Mouse (Mus musculus) lung, embryonic 15.5 days (tissue): ENCODE measurements around the gene Bcat1. TPM values are rescaled to one million over a fixed set of nuclear protein-coding genes. Genes with fewer than 3 reads are reported as not detected.

Experiments
- ATAC-seq: fragments of 200-750 bp; cut with Nextera tagmentation; 2 replicates; pipeline ENCODE4 v1.8.0; 2017; ENCODE audit warnings: moderate number of reproducible peaks, borderline replicate concordance; ENCODE audit not compliant: low FRiP score, low TSS enrichment; ENCODE audit errors: extremely low read depth
- H3K27ac ChIP-seq: fragments of 300-500 bp; sonication (generic); 2 replicates; pipeline ENCODE4 v1.5.1; 2015; ENCODE audit warnings: moderate library complexity, mild to moderate bottlenecking, inconsistent platforms
- H3K27me3 ChIP-seq: fragments of 300-500 bp; sonication (generic); 2 replicates; pipeline ENCODE4 v1.6.1; 2015; ENCODE audit warnings: inconsistent platforms
- H3K36me3 ChIP-seq: fragments of 300-500 bp; sonication (generic); 2 replicates; pipeline ENCODE4 v1.6.1; 2015; ENCODE audit warnings: inconsistent platforms
- H3K4me1 ChIP-seq: fragments of 300-500 bp; sonication (generic); 2 replicates; pipeline ENCODE4 v1.6.1; 2015; ENCODE audit warnings: inconsistent platforms
- H3K4me2 ChIP-seq: fragments of 300-500 bp; sonication (generic); 2 replicates; pipeline ENCODE4 v1.6.1; 2015; ENCODE audit warnings: inconsistent platforms, mild to moderate bottlenecking, moderate library complexity
- H3K4me3 ChIP-seq: fragments of 300-500 bp; sonication (generic); 2 replicates; pipeline ENCODE4 v1.5.1; 2015; ENCODE audit warnings: mild to moderate bottlenecking, inconsistent platforms
- H3K9ac ChIP-seq: fragments of 300-500 bp; sonication (generic); 2 replicates; pipeline ENCODE4 v1.6.1; 2015; ENCODE audit warnings: inconsistent platforms
- H3K9me3 ChIP-seq: fragments of 300-500 bp; sonication (generic); 2 replicates; pipeline ENCODE4 v1.6.1; 2016; ENCODE audit warnings: inconsistent platforms
- WGBS: fragments of 180-500 bp; shearing (Covaris S2); methylation state at CpG from one replicate; pipeline ENCODE4 v1.1.7; 2015; 5-methylcytosine and 5-hydroxymethylcytosine counted together
- polyA plus RNA-seq: library from polyadenylated mRNA; unstranded; fragments of >200 nt; fragmentation: Nextera tagmentation; extraction: Ambion mirVana; gene quantifications from 2 replicates; pipeline ENCODE4 v1.2.1, GENCODE M21; 2015

Bcat1 gene
- polyA plus RNA-seq, 1 experiment from 2014 or later, result 7.5 TPM

GRCm38 (mm10) chr6:145047445-145047857 is 28.5 kb downstream of the Bcat1 start:
- Histone ChIP-seq H3K4me3 (peak overlapping the region; percentile 48), H3K9me3 (no peaks in the 10 kb centered on the region), H3K4me2 (peak overlapping the region; percentile 99), H3K36me3 (no peaks in the 10 kb centered on the region), H3K27me3 (peaks cover 45% of the 10 kb centered on the region), H3K9ac (0 out of 2 replicates have a peak overlapping the region, but pooled peaks have one; percentile 19), H3K27ac (no peak overlapping the region), H3K4me1 (peaks cover 17% of the 10 kb centered on the region)
- 10% methylated on average over 15 of the region's 15 CpGs for WGBS
- ATAC-seq, result no peak

DNA sequence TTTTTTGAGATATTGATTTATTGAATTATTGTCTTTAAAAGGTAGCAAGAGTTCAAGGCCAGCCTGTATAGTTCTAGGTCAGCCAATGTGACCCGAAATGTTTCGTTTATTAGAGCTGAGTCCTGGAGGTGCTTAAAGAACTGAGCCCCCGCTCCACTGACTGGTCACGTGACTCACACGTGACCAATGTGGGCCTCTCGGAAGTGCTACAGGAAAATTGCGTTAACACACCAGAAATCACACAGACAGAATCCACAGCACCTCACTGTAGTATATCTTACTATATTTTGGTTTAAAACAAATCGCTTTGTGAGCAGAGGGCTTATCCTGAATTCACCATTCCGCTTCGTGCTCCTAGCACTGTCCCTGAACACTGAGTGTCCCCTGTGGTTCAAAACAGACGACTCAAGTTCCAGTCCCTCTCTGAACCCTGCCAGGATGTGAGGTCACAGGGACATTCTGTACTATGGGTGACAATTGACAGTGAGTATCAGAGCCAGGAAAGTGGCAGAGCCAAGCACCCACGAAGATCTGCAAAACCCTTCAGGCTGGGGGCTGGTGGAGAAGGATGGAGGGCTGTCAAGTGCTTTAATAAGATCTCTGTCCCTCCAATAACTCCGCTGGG is 29.6 kb downstream of the Bcat1 start:
- WGBS, result 75% methylated on average over 13 of the region's 13 CpGs
- Histone ChIP-seq H3K4me3 (no peak overlapping the region), H3K4me2 (no peak overlapping the region), H3K9me3 (no peaks in the 10 kb centered on the region), H3K36me3 (no peaks in the 10 kb centered on the region), H3K4me1 (peaks cover 17% of the 10 kb centered on the region), H3K9ac (no peak overlapping the region), H3K27ac (no peak overlapping the region), H3K27me3 (peaks cover 42% of the 10 kb centered on the region)
- no peak for ATAC-seq

DNA sequence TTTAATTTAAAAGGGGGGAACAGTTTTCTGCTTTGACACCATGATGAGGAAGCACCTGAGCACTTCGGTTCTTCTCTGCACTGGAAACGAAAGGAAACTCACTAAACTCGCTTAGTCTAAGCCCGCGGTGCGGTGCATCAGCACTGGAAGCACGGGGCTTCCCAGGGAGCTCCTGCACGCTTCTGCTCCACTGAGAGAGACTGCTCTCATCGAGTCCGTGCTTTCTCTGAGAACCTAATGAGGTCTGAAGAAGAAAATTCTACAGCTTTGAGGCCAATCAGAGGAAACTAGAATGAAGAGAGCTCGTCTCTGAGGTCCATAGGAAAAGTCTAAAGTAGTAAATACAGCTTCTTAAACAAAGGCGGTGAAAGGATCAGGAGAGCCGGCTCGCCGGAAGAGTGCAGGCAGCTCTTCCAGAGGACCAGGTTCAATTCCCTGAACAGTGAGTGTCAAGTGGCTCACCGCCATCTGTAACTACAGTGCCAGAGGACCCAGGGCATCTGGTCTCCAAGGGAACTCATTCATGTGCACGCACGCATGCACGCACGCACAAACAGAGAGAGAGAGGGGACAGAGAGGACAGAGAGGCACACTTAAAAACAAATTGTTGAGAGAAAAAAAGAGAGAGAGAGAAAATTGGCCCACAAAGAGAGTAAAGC is 30.9 kb downstream of the Bcat1 start:
- Histone ChIP-seq H3K36me3 (no peaks in the 10 kb centered on the region), H3K4me1 (peaks cover 17% of the 10 kb centered on the region), H3K27me3 (peaks cover 39% of the 10 kb centered on the region), H3K27ac (no peak overlapping the region), H3K9ac (no peak overlapping the region), H3K9me3 (no peaks in the 10 kb centered on the region), H3K4me3 (no peak overlapping the region), H3K4me2 (no peak overlapping the region)
- no peak for ATAC-seq
- 81% methylated on average over 20 of the region's 20 CpGs for WGBS

- no peak for ATAC-seq
- H3K4me2 ChIP-seq, result no peak overlapping the region
- H3K27ac ChIP-seq, result no peak overlapping the region
- H3K36me3 ChIP-seq, result no peaks in the 10 kb centered on the region
- H3K27me3 ChIP-seq, result no peaks in the 10 kb centered on the region
- no peak overlapping the region for H3K4me3 ChIP-seq
- H3K4me1 ChIP-seq, result no peaks in the 10 kb centered on the region
- 41% methylated on average over 7 of the region's 7 CpGs for WGBS
- no peaks in the 10 kb centered on the region for H3K9me3 ChIP-seq
- no peak overlapping the region for H3K9ac ChIP-seq
Observed at GRCm38 (mm10) chr6:145040732-145041131, 35.3 kb downstream of the Bcat1 start.

- Histone ChIP-seq H3K27ac (no peak overlapping the region), H3K36me3 (no peaks in the 10 kb centered on the region), H3K9ac (no peak overlapping the region), H3K4me1 (no peaks in the 10 kb centered on the region), H3K4me3 (no peak overlapping the region), H3K27me3 (no peaks in the 10 kb centered on the region), H3K9me3 (no peaks in the 10 kb centered on the region), H3K4me2 (no peak overlapping the region)
- 39% methylated on average over 1 of the region's 1 CpGs for WGBS
- no peak for ATAC-seq
Observed at GRCm38 (mm10) chr6:145037626-145038025, 38.4 kb downstream of the Bcat1 start.

GRCm38 (mm10) chr6:145035412-145035811 is 40.6 kb downstream of the Bcat1 start:
- WGBS, result 92% methylated on average over 9 of the region's 9 CpGs
- H3K36me3 ChIP-seq, result no peaks in the 10 kb centered on the region
- H3K4me3 ChIP-seq, result no peak overlapping the region
- no peak overlapping the region for H3K9ac ChIP-seq
- H3K9me3 ChIP-seq, result no peaks in the 10 kb centered on the region
- ATAC-seq, result no peak
- H3K4me2 ChIP-seq, result no peak overlapping the region
- H3K4me1 ChIP-seq, result no peaks in the 10 kb centered on the region
- H3K27ac ChIP-seq, result no peak overlapping the region
- H3K27me3 ChIP-seq, result no peaks in the 10 kb centered on the region

DNA sequence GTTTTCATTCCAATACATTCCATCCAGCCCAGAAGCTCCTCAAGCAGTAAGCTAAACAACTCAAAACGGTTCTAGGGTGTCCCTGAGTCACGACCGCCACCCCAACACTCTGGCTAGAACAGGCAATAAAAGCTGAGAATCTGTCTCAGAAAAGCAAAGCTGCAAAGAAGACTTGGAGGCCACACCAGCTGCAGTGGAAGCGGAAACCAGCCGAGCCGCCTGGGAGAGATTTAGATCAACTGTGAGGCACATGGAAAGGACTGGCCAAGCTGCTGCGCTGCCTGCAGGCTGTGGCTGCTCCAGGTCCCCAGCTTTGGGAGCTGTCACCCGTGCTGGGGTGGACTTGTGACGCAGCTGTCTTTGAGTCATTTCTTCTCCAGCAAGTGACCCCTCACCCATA is 45.4 kb downstream of the Bcat1 start:
- Histone ChIP-seq H3K27me3 (no peaks in the 10 kb centered on the region), H3K9me3 (no peaks in the 10 kb centered on the region), H3K36me3 (no peaks in the 10 kb centered on the region), H3K4me2 (no peak overlapping the region), H3K4me3 (no peak overlapping the region), H3K4me1 (peaks cover 2% of the 10 kb centered on the region; the same call in 1 of the 2 replicates), H3K27ac (no peak overlapping the region), H3K9ac (no peak overlapping the region)
- ATAC-seq, result no peak
- WGBS, result 68% methylated on average over 9 of the region's 9 CpGs

GRCm38 (mm10) chr6:145023990-145024389 is 52.0 kb downstream of the Bcat1 start:
- H3K9ac ChIP-seq, result no peak overlapping the region
- H3K9me3 ChIP-seq, result no peaks in the 10 kb centered on the region
- no peak overlapping the region for H3K4me2 ChIP-seq
- no peak for ATAC-seq
- H3K27me3 ChIP-seq, result no peaks in the 10 kb centered on the region
- H3K4me3 ChIP-seq, result no peak overlapping the region
- 84% methylated on average over 8 of the region's 8 CpGs for WGBS
- H3K36me3 ChIP-seq, result no peaks in the 10 kb centered on the region
- H3K27ac ChIP-seq, result no peak overlapping the region
- no peaks in the 10 kb centered on the region for H3K4me1 ChIP-seq

- Histone ChIP-seq H3K27me3 (no peaks in the 10 kb centered on the region), H3K4me2 (no peak overlapping the region), H3K9me3 (no peaks in the 10 kb centered on the region), H3K9ac (no peak overlapping the region), H3K27ac (no peak overlapping the region), H3K36me3 (no peaks in the 10 kb centered on the region), H3K4me1 (no peaks in the 10 kb centered on the region), H3K4me3 (no peak overlapping the region)
- WGBS, result 79% methylated on average over 14 of the region's 14 CpGs
- no peak for ATAC-seq
Observed at GRCm38 (mm10) chr6:145022966-145023725, 52.8 kb downstream of the Bcat1 start.

DNA sequence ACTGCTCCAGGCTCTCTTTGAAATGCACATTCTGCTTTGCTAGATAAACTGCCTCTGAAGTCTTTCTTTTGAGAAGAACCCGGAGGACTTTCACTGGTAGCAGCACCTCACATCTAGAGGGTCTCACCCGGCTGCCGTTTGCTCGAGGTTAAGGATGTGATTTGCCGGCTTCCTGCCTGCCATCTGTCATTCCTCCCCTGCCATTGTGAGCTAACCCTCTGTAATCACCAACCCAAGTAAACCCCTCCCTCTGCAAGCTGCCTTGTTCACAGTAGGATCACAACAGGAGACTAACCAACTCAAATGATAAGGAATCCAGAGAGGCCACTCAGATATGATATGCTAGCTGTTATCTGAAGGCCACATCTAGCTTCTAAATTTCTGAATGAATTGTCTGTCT is 53.6 kb downstream of the Bcat1 start:
- no peak for ATAC-seq
- H3K4me1 ChIP-seq, result no peaks in the 10 kb centered on the region
- WGBS, result 38% methylated on average over 5 of the region's 5 CpGs
- no peak overlapping the region for H3K4me3 ChIP-seq
- H3K9me3 ChIP-seq, result no peaks in the 10 kb centered on the region
- no peak overlapping the region for H3K27ac ChIP-seq
- no peak overlapping the region for H3K4me2 ChIP-seq
- H3K36me3 ChIP-seq, result no peaks in the 10 kb centered on the region
- H3K9ac ChIP-seq, result no peak overlapping the region
- H3K27me3 ChIP-seq, result no peaks in the 10 kb centered on the region

GRCm38 (mm10) chr6:145020553-145020952 is 55.4 kb downstream of the Bcat1 start:
- Histone ChIP-seq H3K4me3 (no peak overlapping the region), H3K27me3 (no peaks in the 10 kb centered on the region), H3K9ac (no peak overlapping the region), H3K36me3 (no peaks in the 10 kb centered on the region), H3K9me3 (no peaks in the 10 kb centered on the region), H3K4me1 (no peaks in the 10 kb centered on the region), H3K27ac (no peak overlapping the region), H3K4me2 (no peak overlapping the region)
- no peak; the same call in 1 of the 2 replicates for ATAC-seq
- WGBS, result 85% methylated on average over 4 of the region's 4 CpGs

DNA sequence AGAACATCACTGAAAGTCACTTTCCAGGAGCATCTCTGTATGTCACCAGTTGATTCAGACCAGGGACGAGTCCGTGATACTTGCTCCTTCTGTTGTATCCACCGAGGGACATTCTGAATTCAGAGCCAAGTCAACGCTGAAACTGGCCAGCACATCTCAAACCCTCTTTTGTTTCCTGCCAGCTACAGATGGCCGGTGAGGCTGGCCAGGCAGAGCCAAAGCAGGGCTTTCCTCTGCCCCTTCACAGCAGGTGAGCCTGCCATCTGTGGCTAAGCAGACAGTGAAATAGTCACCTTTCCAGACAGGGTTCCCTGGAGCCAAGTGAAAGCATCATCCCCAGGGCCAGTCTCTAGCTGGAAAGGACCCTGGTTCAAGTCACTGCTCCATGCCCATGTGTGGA is 57.7 kb downstream of the Bcat1 start:
- H3K4me1 ChIP-seq, result no peaks in the 10 kb centered on the region
- no peaks in the 10 kb centered on the region for H3K36me3 ChIP-seq
- no peak overlapping the region for H3K4me3 ChIP-seq
- H3K9ac ChIP-seq, result no peak overlapping the region
- no peak overlapping the region for H3K27ac ChIP-seq
- no peaks in the 10 kb centered on the region for H3K27me3 ChIP-seq
- no peak for ATAC-seq
- no peak overlapping the region for H3K4me2 ChIP-seq
- H3K9me3 ChIP-seq, result no peaks in the 10 kb centered on the region
- WGBS, result 91% methylated on average over 5 of the region's 5 CpGs
